Mouse (Mus musculus): ENCODE measurements at regions not wholly inside any gene's neighbourhood (a gene's known extent, or its start where the extent isn't known, plus 50 kb on each side); places are given as distances from the start of the nearest gene placed in this dataset.

- WGBS, result 83% methylated on average over 9 of the region's 9 CpGs
- Histone ChIP-seq H3K36me3 (ENCODE audit: control insufficient read depth, insufficient read depth, low read length) (no peaks in the 10 kb centered on the region), H3K27ac (ENCODE audit: insufficient read depth, low read length) (no peak overlapping the region)
Measured at GRCm38 (mm10) chr10:118683356-118683755, 186.7 kb downstream of the Dyrk2 start.

GRCm38 (mm10) chr10:118699292-118699691 is 170.7 kb downstream of the Dyrk2 start:
- TF ChIP-seq CTCF (IDR thresholded peaks at IDR 0.05; ENCODE audit: extremely low read depth, insufficient read depth, insufficient read length, insufficient replicate concordance) (no peak), POLR2A (IDR thresholded peaks at IDR 0.05; ENCODE audit: low read depth, low read length) (no peak)
- no peaks in the 10 kb centered on the region for H3K36me3 ChIP-seq (ENCODE audit: control insufficient read depth, insufficient read depth, low read length)
- no peak overlapping the region for H3K4me3 ChIP-seq (ENCODE audit: extremely low read depth, insufficient read depth, insufficient read length)
- H3K27me3 ChIP-seq (ENCODE audit: control insufficient read depth, insufficient read depth, low read length), result no peaks in the 10 kb centered on the region
- no peak overlapping the region for H3K27ac ChIP-seq (ENCODE audit: insufficient read depth, low read length)
- WGBS, result 85% methylated on average over 3 of the region's 3 CpGs
- DNase-seq (ENCODE audit: low read depth in 1 of 2, low spot score in 2 of 2), result no peak
- no peaks in the 10 kb centered on the region for H3K4me1 ChIP-seq (ENCODE audit: control insufficient read depth, insufficient read depth, insufficient read length)

More at GRCm38 (mm10) chr10:118683356-118683755, 186.7 kb downstream of the Dyrk2 start:
- no peak for DNase-seq (ENCODE audit: low read depth in 1 of 2, low spot score in 2 of 2)
- no peak overlapping the region for H3K4me3 ChIP-seq (ENCODE audit: extremely low read depth, insufficient read depth, insufficient read length)
- no peaks in the 10 kb centered on the region for H3K4me1 ChIP-seq (ENCODE audit: control insufficient read depth, insufficient read depth, insufficient read length)
- TF ChIP-seq POLR2A (IDR thresholded peaks at IDR 0.05; ENCODE audit: low read depth, low read length) (no peak), CTCF (IDR thresholded peaks at IDR 0.05; ENCODE audit: extremely low read depth, insufficient read depth, insufficient read length, insufficient replicate concordance) (no peak)
- no peaks in the 10 kb centered on the region for H3K27me3 ChIP-seq (ENCODE audit: control insufficient read depth, insufficient read depth, low read length)

DNA sequence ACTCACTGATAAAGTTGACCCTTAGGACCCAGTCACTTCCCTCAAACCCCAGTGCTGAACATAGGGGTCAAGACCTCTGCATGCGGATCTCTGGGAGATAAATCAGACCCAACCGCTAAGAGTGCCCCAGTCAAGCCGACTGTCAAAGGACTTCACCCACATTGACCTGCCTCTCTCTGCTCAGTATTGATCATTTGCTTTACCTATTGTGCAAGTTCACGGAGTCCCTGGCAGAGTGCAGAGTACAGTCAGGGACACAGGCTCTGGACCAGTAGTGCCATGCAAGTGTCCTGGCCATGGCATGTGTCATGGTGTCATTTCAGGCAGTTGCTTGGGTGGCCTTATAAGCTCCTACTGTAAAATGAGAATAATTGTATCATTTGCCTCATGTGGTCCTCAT is 169.9 kb downstream of the Dyrk2 start:
- H3K4me1 ChIP-seq (ENCODE audit: control insufficient read depth, insufficient read depth, insufficient read length), result no peaks in the 10 kb centered on the region
- TF ChIP-seq CTCF (IDR thresholded peaks at IDR 0.05; ENCODE audit: extremely low read depth, insufficient read depth, insufficient read length, insufficient replicate concordance), result no peak
- no peak for TF ChIP-seq POLR2A (IDR thresholded peaks at IDR 0.05; ENCODE audit: low read depth, low read length)
- no peaks in the 10 kb centered on the region for H3K27me3 ChIP-seq (ENCODE audit: control insufficient read depth, insufficient read depth, low read length)
- 93% methylated on average over 4 of the region's 4 CpGs for WGBS
- no peak for DNase-seq (ENCODE audit: low read depth in 1 of 2, low spot score in 2 of 2)
- H3K4me3 ChIP-seq (ENCODE audit: extremely low read depth, insufficient read depth, insufficient read length), result no peak overlapping the region
- no peak overlapping the region for H3K27ac ChIP-seq (ENCODE audit: insufficient read depth, low read length)
- no peaks in the 10 kb centered on the region for H3K36me3 ChIP-seq (ENCODE audit: control insufficient read depth, insufficient read depth, low read length)

GRCm38 (mm10) chr10:118706020-118706419 is 164.0 kb downstream of the Dyrk2 start:
- Histone ChIP-seq H3K36me3 (ENCODE audit: control insufficient read depth, insufficient read depth, low read length) (no peaks in the 10 kb centered on the region), H3K27ac (ENCODE audit: insufficient read depth, low read length) (no peak overlapping the region)

GRCm38 (mm10) chr10:118709718-118710117 is 160.3 kb downstream of the Dyrk2 start:
- Histone ChIP-seq H3K4me3 (ENCODE audit: extremely low read depth, insufficient read depth, insufficient read length) (no peak overlapping the region), H3K27me3 (ENCODE audit: control insufficient read depth, insufficient read depth, low read length) (no peaks in the 10 kb centered on the region; the same call in 1 of the 2 replicates), H3K4me1 (ENCODE audit: control insufficient read depth, insufficient read depth, insufficient read length) (no peaks in the 10 kb centered on the region; the same call in 1 of the 2 replicates), H3K36me3 (ENCODE audit: control insufficient read depth, insufficient read depth, low read length) (no peaks in the 10 kb centered on the region), H3K27ac (ENCODE audit: insufficient read depth, low read length) (no peak overlapping the region)
- no peak for DNase-seq (ENCODE audit: low read depth in 1 of 2, low spot score in 2 of 2)
- TF ChIP-seq POLR2A (IDR thresholded peaks at IDR 0.05; ENCODE audit: low read depth, low read length), result no peak
- no peak for TF ChIP-seq CTCF (IDR thresholded peaks at IDR 0.05; ENCODE audit: extremely low read depth, insufficient read depth, insufficient read length, insufficient replicate concordance)
- WGBS, result 53% methylated on average over 8 of the region's 8 CpGs

More at GRCm38 (mm10) chr10:118706020-118706419, 164.0 kb downstream of the Dyrk2 start:
- WGBS, result 94% methylated on average over 3 of the region's 3 CpGs
- Histone ChIP-seq H3K27me3 (ENCODE audit: control insufficient read depth, insufficient read depth, low read length) (no peaks in the 10 kb centered on the region), H3K4me3 (ENCODE audit: extremely low read depth, insufficient read depth, insufficient read length) (no peak overlapping the region), H3K4me1 (ENCODE audit: control insufficient read depth, insufficient read depth, insufficient read length) (no peaks in the 10 kb centered on the region; the same call in 1 of the 2 replicates)
- TF ChIP-seq POLR2A (IDR thresholded peaks at IDR 0.05; ENCODE audit: low read depth, low read length) (no peak), CTCF (IDR thresholded peaks at IDR 0.05; ENCODE audit: extremely low read depth, insufficient read depth, insufficient read length, insufficient replicate concordance) (no peak)
- no peak for DNase-seq (ENCODE audit: low read depth in 1 of 2, low spot score in 2 of 2)

- TF ChIP-seq POLR2A (IDR thresholded peaks at IDR 0.05; ENCODE audit: low read depth, low read length) (no peak), CTCF (IDR thresholded peaks at IDR 0.05; ENCODE audit: extremely low read depth, insufficient read depth, insufficient read length, insufficient replicate concordance) (no peak)
- no peaks in the 10 kb centered on the region; the same call in 1 of the 2 replicates for H3K4me1 ChIP-seq (ENCODE audit: control insufficient read depth, insufficient read depth, insufficient read length)
- WGBS, result 82% methylated on average over 3 of the region's 3 CpGs
Measured at GRCm38 (mm10) chr10:118711529-118711928, 158.5 kb downstream of the Dyrk2 start.

DNA sequence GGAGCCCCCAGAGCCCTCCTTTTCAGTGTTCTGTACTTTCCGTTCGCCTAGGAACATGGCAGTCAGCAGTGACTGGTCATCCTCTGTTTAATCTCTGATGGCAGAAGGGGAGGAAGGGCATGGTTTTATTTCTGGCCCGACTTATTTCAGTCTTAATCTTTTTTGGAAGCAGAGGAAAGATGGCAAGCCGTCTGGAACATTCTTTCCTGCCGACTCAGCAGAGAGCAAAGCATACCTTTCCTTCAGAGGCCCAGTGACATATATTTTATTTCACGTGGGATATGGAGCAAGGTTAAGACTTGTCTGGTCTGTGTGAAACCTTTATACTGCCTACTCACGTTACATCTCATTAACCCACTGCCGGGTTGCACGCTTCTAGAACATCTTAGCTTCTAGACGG is 158.1 kb downstream of the Dyrk2 start:
- H3K36me3 ChIP-seq (ENCODE audit: control insufficient read depth, insufficient read depth, low read length), result no peaks in the 10 kb centered on the region
- WGBS, result 83% methylated on average over 10 of the region's 10 CpGs
- no peaks in the 10 kb centered on the region; the same call in 1 of the 2 replicates for H3K27me3 ChIP-seq (ENCODE audit: control insufficient read depth, insufficient read depth, low read length)
- no peak for TF ChIP-seq POLR2A (IDR thresholded peaks at IDR 0.05; ENCODE audit: low read depth, low read length)
- no peak for TF ChIP-seq CTCF (IDR thresholded peaks at IDR 0.05; ENCODE audit: extremely low read depth, insufficient read depth, insufficient read length, insufficient replicate concordance)
- no peak overlapping the region for H3K4me3 ChIP-seq (ENCODE audit: extremely low read depth, insufficient read depth, insufficient read length)
- H3K4me1 ChIP-seq (ENCODE audit: control insufficient read depth, insufficient read depth, insufficient read length), result no peaks in the 10 kb centered on the region; the same call in 1 of the 2 replicates
- H3K27ac ChIP-seq (ENCODE audit: insufficient read depth, low read length), result no peak overlapping the region
- no peak for DNase-seq (ENCODE audit: low read depth in 1 of 2, low spot score in 2 of 2)

More at GRCm38 (mm10) chr10:118711529-118711928, 158.5 kb downstream of the Dyrk2 start:
- Histone ChIP-seq H3K4me3 (ENCODE audit: extremely low read depth, insufficient read depth, insufficient read length) (no peak overlapping the region), H3K27ac (ENCODE audit: insufficient read depth, low read length) (no peak overlapping the region), H3K27me3 (ENCODE audit: control insufficient read depth, insufficient read depth, low read length) (no peaks in the 10 kb centered on the region; the same call in 1 of the 2 replicates), H3K36me3 (ENCODE audit: control insufficient read depth, insufficient read depth, low read length) (no peaks in the 10 kb centered on the region)
- no peak for DNase-seq (ENCODE audit: low read depth in 1 of 2, low spot score in 2 of 2)
